Mouse (Mus musculus) midbrain, embryonic 16.5 days (tissue): ENCODE results near the gene Gramd1c. TPM values are rescaled to one million over a fixed set of nuclear protein-coding genes. Genes with fewer than 3 reads are reported as not detected.

Source experiments
- ATAC-seq: fragments of 200-750 bp; cut with Nextera tagmentation; 2 replicates; pipeline ENCODE4 v1.8.0; 2017; ENCODE audit warnings: moderate TSS enrichment
- H3K27ac ChIP-seq: fragments of 300-500 bp; sonication (generic); 2 replicates; pipeline ENCODE4 v1.5.1; 2014; ENCODE audit warnings: mild to moderate bottlenecking, low read length, mixed read lengths
- H3K27me3 ChIP-seq: fragments of 300-500 bp; sonication (generic); 2 replicates; pipeline ENCODE4 v1.6.1; 2014; ENCODE audit warnings: low read depth, low read length, mixed read lengths; ENCODE audit not compliant: control insufficient read depth, insufficient read depth
- H3K36me3 ChIP-seq: fragments of 300-500 bp; sonication (generic); 2 replicates; pipeline ENCODE4 v1.6.1; 2014; ENCODE audit warnings: mild to moderate bottlenecking, low read length, moderate library complexity, mixed read lengths; ENCODE audit not compliant: control insufficient read depth, insufficient read depth
- H3K4me1 ChIP-seq: fragments of 300-500 bp; sonication (generic); 2 replicates; pipeline ENCODE4 v1.6.1; 2014; ENCODE audit warnings: mild to moderate bottlenecking, low read length, mixed read lengths; ENCODE audit not compliant: control insufficient read depth, insufficient read depth
- H3K4me2 ChIP-seq: fragments of 300-500 bp; sonication (generic); 2 replicates; pipeline ENCODE4 v1.6.1; 2014; ENCODE audit warnings: mild to moderate bottlenecking, low read length, mixed read lengths
- H3K4me3 ChIP-seq: fragments of 300-500 bp; sonication (generic); 2 replicates; pipeline ENCODE4 v1.5.1; 2014; ENCODE audit warnings: low read depth, mild to moderate bottlenecking, low read length, moderate library complexity, mixed read lengths
- H3K9ac ChIP-seq: fragments of 300-500 bp; sonication (generic); 2 replicates; pipeline ENCODE4 v1.6.1; 2014; ENCODE audit warnings: low read depth, low read length, mixed read lengths
- H3K9me3 ChIP-seq: fragments of 300-500 bp; sonication (generic); replicated peaks from 2 replicates; pipeline ENCODE4 v1.6.1; 2014; ENCODE audit warnings: mild to moderate bottlenecking, low read length, mixed read lengths; ENCODE audit not compliant: control insufficient read depth, poor library complexity, severe bottlenecking
- WGBS: fragments of 180-500 bp; shearing (Covaris S2); extraction: QIAGEN DNeasy Blood & Tissue Kit; methylation state at CpG from one replicate; pipeline ENCODE4 v1.1.7; 2014; 5-methylcytosine and 5-hydroxymethylcytosine counted together
- polyA plus RNA-seq: library from polyadenylated mRNA; unstranded; fragments of >200 nt; fragmentation: Nextera tagmentation; extraction: Ambion mirVana; gene quantifications from 2 replicates; pipeline ENCODE4 v1.2.1, GENCODE M21; 2015

Gramd1c gene
- polyA plus RNA-seq, 1 experiment from 2014 or later = 4.3 TPM

DNA sequence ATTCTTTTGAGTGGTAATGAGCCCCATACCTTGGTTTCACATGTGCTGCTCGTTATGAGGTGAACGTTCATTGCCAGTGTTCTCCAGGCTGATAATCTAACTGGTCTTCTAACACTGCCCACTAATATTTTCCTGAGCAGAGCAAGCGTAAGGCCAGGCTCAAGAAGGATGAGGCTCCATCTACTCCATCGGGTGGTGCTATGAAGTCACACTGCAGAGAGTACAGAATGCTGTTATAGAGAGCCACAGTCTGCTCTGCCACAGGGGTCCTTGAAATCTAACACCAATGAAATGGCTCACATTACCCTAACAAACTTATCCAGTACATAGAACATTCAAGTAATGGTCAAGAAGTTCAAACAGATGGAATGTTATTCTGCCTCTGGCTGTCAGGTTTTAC lies 105.1 kb downstream of the Gramd1c start:
- Histone ChIP-seq H3K27me3 (no peaks in the 10 kb centered on the region), H3K4me3 (no peak overlapping the region), H3K4me2 (no peak overlapping the region), H3K4me1 (no peaks in the 10 kb centered on the region), H3K9ac (no peak overlapping the region), H3K9me3 (no peaks in the 10 kb centered on the region), H3K36me3 (no peaks in the 10 kb centered on the region; the same call in 1 of the 2 replicates), H3K27ac (no peak overlapping the region)
- ATAC-seq = no peak
- WGBS = 92% methylated on average over 4 of the region's 4 CpGs

DNA sequence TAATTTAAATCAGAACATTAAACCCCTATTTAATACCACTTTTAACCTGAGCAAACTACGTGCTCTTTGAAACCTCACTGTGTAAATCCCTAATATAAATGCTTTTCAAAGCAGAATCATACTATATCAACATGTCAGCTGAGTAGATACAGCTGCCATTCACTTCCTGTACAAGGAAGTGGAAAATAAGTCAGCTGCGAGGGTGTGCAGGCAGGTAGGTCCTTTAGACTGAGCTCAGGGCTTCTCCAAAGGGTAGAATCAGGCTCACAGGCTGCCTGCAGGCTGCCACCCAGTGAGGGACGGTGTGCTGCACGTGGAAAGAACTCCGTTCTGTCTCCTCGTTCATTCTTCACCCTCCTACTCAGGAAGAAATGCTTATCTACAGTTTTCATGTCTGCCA lies 108.2 kb downstream of the Gramd1c start:
- no peak overlapping the region for H3K4me3 ChIP-seq
- WGBS = 87% methylated on average over 6 of the region's 6 CpGs

DNA sequence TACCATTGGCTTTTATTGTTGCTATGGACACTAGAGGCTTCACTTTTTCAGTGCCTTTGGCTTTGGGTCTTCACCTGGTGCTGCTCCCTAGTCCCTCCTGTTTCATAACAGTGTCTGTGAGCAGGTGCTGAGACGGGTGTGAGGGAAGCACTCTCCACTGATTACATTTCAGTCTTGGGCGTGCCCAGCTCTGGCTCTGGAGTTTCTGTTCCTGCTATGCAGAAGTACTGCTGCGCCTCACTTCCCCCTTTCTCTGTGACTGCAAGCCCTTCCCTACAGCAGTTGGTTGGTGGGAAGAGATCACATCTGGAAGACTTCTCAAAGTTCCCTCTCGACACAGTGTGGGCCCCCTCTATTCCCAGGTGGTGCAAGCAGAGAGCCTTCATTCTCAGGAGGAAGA lies 111.6 kb downstream of the Gramd1c start:
- H3K4me2 ChIP-seq = no peak overlapping the region
- ATAC-seq = peak; percentile 21; the same call in 1 of the 2 replicates
- no peak overlapping the region for H3K9ac ChIP-seq
- WGBS = 84% methylated on average over 4 of the region's 4 CpGs
- H3K27ac ChIP-seq = no peak overlapping the region
- no peaks in the 10 kb centered on the region for H3K27me3 ChIP-seq
- H3K4me1 ChIP-seq = no peaks in the 10 kb centered on the region
- no peaks in the 10 kb centered on the region for H3K9me3 ChIP-seq
- H3K36me3 ChIP-seq = no peaks in the 10 kb centered on the region
- H3K4me3 ChIP-seq = no peak overlapping the region

More for the DNA sequence above, 108.2 kb downstream of the Gramd1c start:
- Histone ChIP-seq H3K4me2 (no peak overlapping the region), H3K36me3 (no peaks in the 10 kb centered on the region), H3K27ac (no peak overlapping the region), H3K9me3 (no peaks in the 10 kb centered on the region), H3K27me3 (no peaks in the 10 kb centered on the region), H3K9ac (no peak overlapping the region), H3K4me1 (no peaks in the 10 kb centered on the region)
- ATAC-seq = no peak

DNA sequence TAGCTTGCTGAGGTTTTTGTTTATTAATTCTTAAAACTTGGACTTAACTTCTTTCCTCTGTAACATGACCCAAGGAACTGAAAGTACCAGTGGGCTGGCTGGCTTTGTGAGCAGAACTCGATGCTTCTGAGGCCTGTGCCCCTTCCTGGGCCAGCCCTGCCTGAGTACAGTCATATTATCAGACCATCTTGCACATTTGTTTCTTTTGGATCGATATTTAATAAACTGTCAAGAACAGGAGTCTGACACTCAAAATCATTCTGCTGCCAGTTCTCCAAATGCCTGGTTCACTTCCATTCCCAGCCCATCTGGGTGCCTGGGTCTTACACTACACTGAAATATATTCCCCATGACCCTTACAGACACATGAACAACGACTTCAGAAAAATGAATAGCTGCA lies 117.3 kb downstream of the Gramd1c start:
- no peaks in the 10 kb centered on the region for H3K27me3 ChIP-seq
- H3K9me3 ChIP-seq = no peaks in the 10 kb centered on the region
- no peaks in the 10 kb centered on the region for H3K36me3 ChIP-seq
- no peak overlapping the region for H3K9ac ChIP-seq
- no peak overlapping the region for H3K27ac ChIP-seq
- no peak overlapping the region for H3K4me2 ChIP-seq
- no peak overlapping the region for H3K4me3 ChIP-seq
- ATAC-seq = no peak
- whole genome bisulfite sequencing = 76% methylated on average over 3 of the region's 3 CpGs
- no peaks in the 10 kb centered on the region for H3K4me1 ChIP-seq

DNA sequence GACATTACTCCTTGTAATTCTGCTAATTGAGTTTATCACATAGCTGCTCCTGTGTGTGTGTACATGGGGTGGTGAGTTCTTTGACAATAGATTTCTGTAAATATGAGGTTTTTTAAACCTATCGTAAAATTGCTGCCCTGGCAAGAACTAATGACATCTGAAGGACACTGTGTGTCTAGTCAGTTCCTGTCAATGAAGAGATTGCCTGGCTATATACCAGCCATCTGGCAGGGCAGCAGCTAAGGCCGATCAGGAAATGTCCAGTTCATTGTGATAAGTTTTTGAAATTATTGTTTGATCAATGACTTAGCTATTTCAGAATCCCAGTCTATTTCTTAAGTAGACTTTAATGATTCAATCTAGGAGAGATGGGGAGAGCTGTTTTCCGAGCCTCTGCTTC lies 117.8 kb downstream of the Gramd1c start:
- Histone ChIP-seq H3K27me3 (no peaks in the 10 kb centered on the region), H3K27ac (no peak overlapping the region), H3K9ac (no peak overlapping the region), H3K4me2 (no peak overlapping the region), H3K4me3 (no peak overlapping the region), H3K36me3 (no peaks in the 10 kb centered on the region), H3K4me1 (no peaks in the 10 kb centered on the region), H3K9me3 (no peaks in the 10 kb centered on the region)
- no peak for ATAC-seq
- 82% methylated on average over 3 of the region's 3 CpGs for WGBS

DNA sequence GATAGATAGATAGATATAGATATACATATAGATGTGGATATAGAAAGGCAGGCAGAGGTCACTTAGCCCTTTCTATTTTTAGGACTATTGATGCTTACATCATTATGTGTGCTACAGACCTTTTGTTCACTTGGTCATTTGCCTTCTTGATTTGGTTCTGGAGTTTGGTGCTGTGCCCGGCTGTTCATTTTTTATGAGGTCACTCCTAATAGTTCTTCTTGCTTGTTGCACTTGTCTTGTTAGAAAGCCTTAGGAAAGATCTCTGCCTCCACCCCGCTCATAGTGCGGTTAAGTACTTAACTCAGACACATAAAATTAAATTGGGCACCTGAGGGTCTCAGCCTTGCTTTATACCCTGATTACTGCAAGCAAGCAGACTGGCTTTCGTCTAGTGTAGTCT lies 122.3 kb downstream of the Gramd1c start:
- H3K27ac ChIP-seq = no peak overlapping the region
- no peak overlapping the region for H3K4me2 ChIP-seq
- H3K9ac ChIP-seq = no peak overlapping the region
- 91% methylated on average over 4 of the region's 4 CpGs for WGBS
- no peaks in the 10 kb centered on the region for H3K4me1 ChIP-seq
- H3K4me3 ChIP-seq = no peak overlapping the region
- no peaks in the 10 kb centered on the region for H3K36me3 ChIP-seq
- ATAC-seq = no peak
- H3K27me3 ChIP-seq = no peaks in the 10 kb centered on the region
- H3K9me3 ChIP-seq = no peaks in the 10 kb centered on the region

DNA sequence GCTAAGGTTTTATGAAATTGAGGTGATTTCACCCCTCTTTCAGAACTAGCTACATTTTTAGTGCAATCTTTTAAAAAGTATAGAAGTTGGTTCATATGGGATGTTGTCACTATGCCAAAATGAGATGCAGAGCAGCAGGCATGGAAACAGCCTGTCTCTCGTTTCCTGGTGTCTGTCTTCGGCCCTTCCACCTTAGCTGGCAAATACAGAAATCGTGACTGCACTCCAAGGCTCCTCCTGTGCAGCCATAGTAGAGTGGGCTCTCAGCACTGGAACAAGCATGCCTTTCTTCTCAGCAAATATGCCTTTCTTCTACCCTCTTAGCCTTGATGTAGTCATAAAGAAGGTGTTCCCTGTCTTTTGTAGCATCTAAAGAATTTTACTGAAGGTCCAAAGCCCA lies 127.3 kb downstream of the Gramd1c start:
- no peak overlapping the region for H3K4me3 ChIP-seq
- H3K27ac ChIP-seq = no peak overlapping the region
- no peaks in the 10 kb centered on the region for H3K4me1 ChIP-seq
- no peak overlapping the region for H3K9ac ChIP-seq
- WGBS = 78% methylated on average over 3 of the region's 3 CpGs
- no peak overlapping the region for H3K4me2 ChIP-seq
- ATAC-seq = no peak
- no peaks in the 10 kb centered on the region for H3K27me3 ChIP-seq
- no peaks in the 10 kb centered on the region for H3K9me3 ChIP-seq
- no peaks in the 10 kb centered on the region for H3K36me3 ChIP-seq

DNA sequence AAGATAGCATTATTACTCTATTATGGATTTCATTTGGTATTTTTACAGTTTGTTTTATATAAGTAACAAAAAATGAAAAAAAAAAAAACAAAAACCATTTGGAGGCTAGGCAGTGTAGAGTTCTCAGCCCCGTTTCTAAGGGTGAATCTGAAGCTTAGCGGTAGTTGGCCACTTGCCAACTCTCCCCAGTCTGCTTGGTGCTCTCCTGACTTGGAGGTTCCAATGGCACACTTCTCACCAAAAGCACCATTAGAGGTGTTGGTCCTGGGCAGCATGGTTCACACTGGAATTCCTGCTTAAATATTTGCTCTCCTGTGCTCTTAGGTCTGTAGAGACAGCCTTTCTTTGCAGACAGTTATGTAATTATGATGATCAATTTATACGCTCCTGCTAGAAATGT lies 127.8 kb downstream of the Gramd1c start:
- Histone ChIP-seq H3K4me3 (no peak overlapping the region), H3K27me3 (no peaks in the 10 kb centered on the region), H3K4me2 (no peak overlapping the region), H3K4me1 (no peaks in the 10 kb centered on the region), H3K27ac (no peak overlapping the region), H3K36me3 (no peaks in the 10 kb centered on the region), H3K9ac (no peak overlapping the region), H3K9me3 (no peaks in the 10 kb centered on the region)
- WGBS = 82% methylated on average over 3 of the region's 3 CpGs
- ATAC-seq = no peak

DNA sequence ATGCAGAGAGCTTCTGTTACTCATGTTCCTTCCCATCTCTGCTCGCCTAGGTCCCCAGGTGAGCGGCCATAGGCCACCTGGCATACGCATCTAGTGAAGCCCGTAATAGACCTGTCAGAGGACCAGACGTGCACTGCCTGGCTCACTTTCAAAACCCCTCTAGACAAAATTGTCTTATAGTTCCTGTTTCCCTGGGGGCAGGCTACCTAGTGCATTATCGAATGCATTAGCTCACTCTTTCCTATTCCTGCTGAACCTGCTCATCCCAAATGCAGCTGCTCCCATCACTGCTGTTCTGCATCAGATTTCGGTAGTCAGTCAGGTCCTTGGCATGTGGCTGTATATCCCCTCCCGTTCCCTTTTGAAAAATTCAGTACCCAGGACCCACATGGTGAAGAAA lies 128.3 kb downstream of the Gramd1c start:
- H3K27ac ChIP-seq = no peak overlapping the region
- no peaks in the 10 kb centered on the region for H3K4me1 ChIP-seq
- no peak overlapping the region for H3K4me2 ChIP-seq
- H3K9me3 ChIP-seq = no peaks in the 10 kb centered on the region
- no peak overlapping the region for H3K9ac ChIP-seq
- no peak for ATAC-seq
- H3K36me3 ChIP-seq = no peaks in the 10 kb centered on the region
- no peak overlapping the region for H3K4me3 ChIP-seq
- 87% methylated on average over 8 of the region's 8 CpGs for WGBS
- H3K27me3 ChIP-seq = no peaks in the 10 kb centered on the region

DNA sequence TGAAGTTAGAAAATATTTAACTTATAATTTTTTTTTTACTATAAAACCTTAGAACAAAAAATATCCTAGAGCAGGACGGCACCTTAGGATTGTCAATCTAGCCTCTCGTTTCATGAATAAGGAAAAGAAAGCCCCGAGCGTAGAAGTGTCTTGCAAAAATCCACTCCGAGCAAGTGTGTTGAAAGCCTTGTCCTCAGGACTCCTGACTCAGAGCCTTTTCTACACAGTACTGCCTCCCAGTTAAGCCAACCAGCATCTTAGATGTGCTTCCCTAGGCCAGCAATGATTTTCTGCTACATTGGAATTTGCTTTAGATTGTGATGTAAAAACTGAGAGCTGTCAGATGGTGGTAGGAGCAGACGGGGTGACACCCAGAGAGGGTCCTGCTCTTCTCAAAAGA lies 130.1 kb downstream of the Gramd1c start:
- Histone ChIP-seq H3K36me3 (no peaks in the 10 kb centered on the region), H3K4me1 (no peaks in the 10 kb centered on the region), H3K4me3 (no peak overlapping the region), H3K27me3 (no peaks in the 10 kb centered on the region), H3K9ac (no peak overlapping the region), H3K4me2 (no peak overlapping the region), H3K27ac (no peak overlapping the region), H3K9me3 (no peaks in the 10 kb centered on the region)
- WGBS = 81% methylated on average over 6 of the region's 6 CpGs
- no peak for ATAC-seq
